Mouse (Mus musculus): Measurements from ENCODE around the gene Slc25a22.

DNA sequence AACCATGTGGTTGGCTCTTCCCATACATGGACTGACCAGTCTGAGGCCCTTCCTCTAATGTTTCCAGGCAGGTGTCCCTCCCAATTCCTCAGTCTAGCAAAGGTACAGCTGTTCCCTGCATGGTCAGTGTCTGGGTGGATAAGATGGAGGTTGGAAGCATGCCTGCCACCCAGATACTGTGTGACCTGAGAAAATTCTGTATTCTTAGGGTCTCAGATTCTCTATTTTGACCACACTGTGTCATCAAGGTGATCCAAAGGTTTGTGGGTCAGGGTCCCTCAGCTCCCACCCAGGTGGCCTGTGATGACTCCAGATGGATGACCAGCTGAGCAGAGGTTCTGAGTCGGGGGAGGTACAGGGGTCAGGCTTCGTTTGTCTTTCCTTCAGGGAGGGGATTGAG lies 47.5 kb upstream of the Slc25a22 start:
- TF ChIP-seq CTCF (IDR thresholded peaks at IDR 0.05; ENCODE audit: low read depth) = no peak
- TF ChIP-seq EP300 (IDR thresholded peaks at IDR 0.05; ENCODE audit: low read depth) = no peak

Measured in liver, embryonic 14.5 days (tissue).